Mouse (Mus musculus) hindbrain, embryonic 12.5 days (tissue): Measurements from ENCODE around the gene Gm20388. TPM values are rescaled to one million over a fixed set of nuclear protein-coding genes. Genes with fewer than 3 reads are reported as not detected.
"Not testable (repeated sequence)": the region's sequence is repeated elsewhere in the genome, so short reads cannot be mapped to it uniquely, and the experiment has no call there.

Experiments
- ATAC-seq: fragments of 200-750 bp; cut with Nextera tagmentation; 2 replicates; pipeline ENCODE4 v1.8.0; 2017; ENCODE audit warnings: moderate TSS enrichment; ENCODE audit not compliant: low FRiP score
- H3K27ac ChIP-seq: fragments of 300-500 bp; sonication (generic); 2 replicates; pipeline ENCODE4 v1.5.1; 2016; ENCODE audit warnings: mild to moderate bottlenecking
- H3K27me3 ChIP-seq: fragments of 300-500 bp; sonication (generic); 2 replicates; pipeline ENCODE4 v1.6.1; 2016; ENCODE audit warnings: mild to moderate bottlenecking
- H3K36me3 ChIP-seq: fragments of 300-500 bp; sonication (generic); 2 replicates; pipeline ENCODE4 v1.6.1; 2016; ENCODE audit warnings: mild to moderate bottlenecking
- H3K4me1 ChIP-seq: fragments of 300-500 bp; sonication (generic); 2 replicates; pipeline ENCODE4 v1.6.1; 2016
- H3K4me2 ChIP-seq: fragments of 300-500 bp; sonication (generic); replicated peaks from 2 replicates; pipeline ENCODE4 v1.6.1; 2016; ENCODE audit warnings: mild to moderate bottlenecking
- H3K4me3 ChIP-seq: fragments of 300-500 bp; sonication (generic); 2 replicates; pipeline ENCODE4 v1.5.1; 2016; ENCODE audit warnings: mild to moderate bottlenecking
- H3K9ac ChIP-seq: fragments of 300-500 bp; sonication (generic); 2 replicates; pipeline ENCODE4 v1.6.1; 2016; ENCODE audit warnings: mild to moderate bottlenecking, moderate library complexity
- H3K9me3 ChIP-seq: fragments of 300-500 bp; sonication (generic); replicated peaks from 2 replicates; pipeline ENCODE4 v1.6.1; 2016; ENCODE audit warnings: mild to moderate bottlenecking
- WGBS: fragments of 180-500 bp; shearing (Covaris S2); methylation state at CpG from one replicate; pipeline ENCODE4 v1.1.7; 2016; 5-methylcytosine and 5-hydroxymethylcytosine counted together
- polyA plus RNA-seq: library from polyadenylated mRNA; unstranded; fragments of >200 nt; fragmentation: Nextera tagmentation; extraction: Ambion mirVana; gene quantifications from 2 replicates; pipeline ENCODE4 v1.2.1, GENCODE M21; 2016

Gm20388 gene
- polyA plus RNA-seq, 1 experiment from 2014 or later, result not detected

DNA sequence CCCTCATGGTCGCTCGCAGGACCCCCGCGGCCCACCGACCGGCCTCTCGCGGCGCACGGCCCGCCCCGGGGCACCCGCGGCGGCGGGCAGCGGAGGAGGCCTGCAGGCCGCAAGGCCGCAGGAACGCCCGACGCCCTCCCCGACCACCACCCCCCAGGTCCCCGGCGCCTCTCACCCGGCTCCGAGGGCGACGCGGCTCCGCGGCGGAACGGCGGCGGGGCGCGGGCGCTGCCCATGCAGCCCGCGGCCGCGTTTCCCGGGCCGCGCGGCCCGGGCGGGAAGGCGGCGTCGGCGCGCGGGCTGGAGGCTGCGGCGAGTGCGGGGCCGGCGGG, 3131.1 kb downstream of the Gm20388 start:
- Histone ChIP-seq H3K4me2 (peak overlapping the region; percentile 74), H3K36me3 (0 out of 2 replicates have a peak, but pooled peaks cover 3% of the 10 kb centered on the region), H3K9me3 (no peaks in the 10 kb centered on the region), H3K9ac (peak overlapping the region; percentile 99), H3K4me3 (peak overlapping the region; percentile 100), H3K27ac (peak overlapping the region; percentile 96), H3K4me1 (peaks cover 33% of the 10 kb centered on the region), H3K27me3 (no peaks in the 10 kb centered on the region)
- ATAC-seq, result no peak; the same call in none of the 2 replicates
- 1% methylated on average over 53 of the region's 60 CpGs for WGBS

DNA sequence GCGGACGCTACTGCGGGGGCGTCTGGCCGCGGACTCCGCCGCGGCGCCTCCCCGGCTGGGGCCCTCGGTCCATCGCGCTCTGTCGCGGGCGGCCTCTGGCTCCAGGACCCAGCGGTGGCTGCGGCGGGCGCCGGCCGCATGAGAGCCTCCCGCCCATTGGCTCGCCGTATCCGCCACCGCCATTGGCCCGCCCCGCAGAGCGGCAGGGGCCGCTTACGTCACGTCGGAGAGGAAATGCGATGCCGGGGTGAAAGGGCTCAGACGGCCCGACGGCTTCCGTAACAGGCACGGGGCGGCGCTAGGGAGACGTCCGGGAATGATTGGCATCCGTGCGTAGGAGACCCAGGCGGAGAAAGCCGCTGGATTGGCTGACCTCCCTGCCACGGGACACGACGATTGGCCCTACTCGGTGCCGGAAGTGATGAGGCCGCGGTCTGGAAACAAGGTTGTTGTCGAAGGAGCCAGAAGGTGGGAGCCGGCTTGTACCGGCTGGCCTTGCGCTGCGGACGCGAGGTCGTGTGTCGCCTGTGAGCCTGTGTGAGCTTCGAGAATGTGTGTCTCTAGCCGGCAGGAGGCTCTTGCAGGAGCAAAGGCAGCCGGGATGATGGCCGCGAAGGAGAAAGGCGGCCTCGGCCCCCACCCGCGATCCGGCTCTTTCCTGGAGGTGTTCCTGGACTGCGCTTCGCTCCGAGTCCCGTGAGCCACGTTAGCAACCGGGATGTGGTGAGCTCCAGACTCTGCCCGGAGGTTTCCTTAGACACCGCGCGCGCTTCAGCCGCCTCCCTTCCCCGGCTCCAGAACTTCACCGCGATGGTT, 3131.7 kb downstream of the Gm20388 start, which contains the start of gene Ankrd11:
TSS of gene Ankrd11 (minus strand) at position 120 of the 816 bp plus-strand sequence.
- Histone ChIP-seq H3K4me2 (peak within 1 kb of the TSS; percentile 75), H3K27ac (peak within 1 kb of the TSS; percentile 98), H3K9ac (peak within 1 kb of the TSS; percentile 99), H3K4me1 (peaks cover 33% of the 10 kb centered on the region), H3K27me3 (no peaks in the 10 kb centered on the region), H3K9me3 (no peaks in the 10 kb centered on the region), H3K36me3 (0 out of 2 replicates have a peak, but pooled peaks cover 3% of the 10 kb centered on the region), H3K4me3 (peak within 1 kb of the TSS; percentile 100)
- WGBS, result under 1% methylated on average over 76 of the region's 91 CpGs
- ATAC-seq, result peak; percentile 98

DNA sequence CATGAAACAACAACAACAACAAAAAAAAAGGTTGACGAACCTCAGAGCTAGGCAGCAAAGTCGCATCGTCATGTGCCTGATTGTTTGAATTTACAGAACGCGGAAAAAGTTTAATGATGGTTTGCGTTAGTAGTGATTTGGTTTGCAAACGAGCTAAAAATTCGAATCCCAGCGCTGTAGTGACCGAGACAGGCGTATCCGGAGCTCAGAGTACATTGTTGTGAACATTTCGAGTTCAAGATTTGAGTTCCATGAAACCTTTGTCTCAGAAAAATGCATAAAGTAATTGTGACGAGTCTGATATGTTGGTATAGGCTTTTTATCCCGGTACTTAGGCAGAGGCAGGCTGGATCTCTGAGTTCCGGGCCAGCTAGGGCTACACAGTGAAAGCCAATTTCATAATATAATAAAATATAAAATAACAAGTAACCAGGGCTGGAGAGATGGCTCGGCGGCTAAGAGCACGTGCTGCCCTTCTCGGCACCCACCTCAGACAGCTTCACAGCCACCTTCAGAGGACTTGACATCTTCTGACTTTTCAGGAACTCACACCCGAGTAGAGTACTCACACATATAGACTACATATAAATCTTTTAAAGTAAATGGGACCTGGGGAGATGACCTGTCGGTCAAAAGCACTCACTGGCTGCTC, 3132.5 kb downstream of the Gm20388 start:
- Histone ChIP-seq H3K4me3 (peak overlapping the region; percentile 100), H3K27me3 (no peaks in the 10 kb centered on the region), H3K4me1 (peaks cover 33% of the 10 kb centered on the region), H3K36me3 (0 out of 2 replicates have a peak, but pooled peaks cover 3% of the 10 kb centered on the region), H3K9ac (peak overlapping the region; percentile 81), H3K4me2 (peak overlapping the region; percentile 75), H3K9me3 (no peaks in the 10 kb centered on the region), H3K27ac (peak overlapping the region; percentile 98)
- ATAC-seq, result no peak
- WGBS, result 25% methylated on average over 22 of the region's 22 CpGs

DNA sequence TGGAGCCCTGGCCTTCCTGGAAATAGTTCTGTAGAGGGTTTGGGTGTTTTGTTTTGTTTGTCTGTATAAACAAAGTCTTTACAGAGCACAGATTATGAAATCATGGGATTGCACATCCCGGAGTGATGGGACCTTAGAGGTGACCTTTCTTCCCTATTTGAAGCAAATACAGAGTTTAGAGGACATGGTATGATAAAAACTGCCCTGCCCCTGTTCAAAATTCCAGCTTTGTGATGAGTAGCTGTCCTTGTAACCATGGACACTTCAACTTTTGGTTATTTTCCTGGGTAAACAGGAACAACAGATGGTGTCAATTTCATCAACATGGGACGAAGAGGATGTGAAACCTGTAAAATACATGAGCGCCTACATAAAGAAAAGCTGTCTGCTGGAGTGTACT, 3133.3 kb downstream of the Gm20388 start:
- Histone ChIP-seq H3K4me2 (no peak overlapping the region), H3K4me3 (no peak overlapping the region), H3K36me3 (0 out of 2 replicates have a peak, but pooled peaks cover 3% of the 10 kb centered on the region), H3K4me1 (peaks cover 30% of the 10 kb centered on the region), H3K9me3 (no peaks in the 10 kb centered on the region), H3K27me3 (no peaks in the 10 kb centered on the region), H3K9ac (no peak overlapping the region), H3K27ac (no peak overlapping the region)
- ATAC-seq, result no peak
- WGBS, result 91% methylated on average over 3 of the region's 3 CpGs

DNA sequence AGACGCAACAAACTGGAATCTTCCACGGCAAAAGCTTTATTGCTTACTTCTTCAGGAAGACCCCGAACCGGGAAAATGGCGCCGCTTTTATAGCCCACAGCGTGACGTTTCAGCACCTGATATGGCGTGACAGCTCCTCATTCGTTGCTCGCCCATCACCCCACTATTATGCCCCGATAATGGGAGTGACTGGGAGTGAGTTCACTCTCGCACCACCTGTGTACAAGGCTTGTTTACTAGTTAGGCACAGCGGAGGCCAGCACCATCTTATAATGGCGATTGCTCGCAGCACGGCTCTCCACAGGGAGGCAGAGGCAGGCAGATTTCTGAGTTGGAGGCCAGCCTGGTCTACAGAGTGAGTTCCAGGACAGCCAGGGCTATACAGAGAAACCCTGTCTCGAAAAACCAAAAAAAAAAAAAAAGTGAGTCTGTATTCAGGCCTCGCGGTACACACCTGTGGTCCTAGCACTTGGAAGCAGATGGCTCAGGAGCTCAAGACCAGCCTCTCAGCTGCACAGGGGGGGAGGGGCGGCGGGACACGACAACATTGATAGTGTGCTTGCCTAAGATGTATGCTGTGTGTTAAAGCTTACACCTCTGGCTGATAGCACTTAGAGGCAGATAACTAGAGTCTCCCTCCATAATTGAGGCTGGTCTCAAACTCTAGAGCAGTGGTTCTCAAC, 3134.2 kb downstream of the Gm20388 start:
- 95% methylated on average over 23 of the region's 23 CpGs for WGBS
- not testable (repeated sequence) for H3K4me2 ChIP-seq, H3K9ac ChIP-seq, H3K9me3 ChIP-seq, H3K4me3 ChIP-seq, H3K27ac ChIP-seq, H3K27me3 ChIP-seq, ATAC-seq, H3K36me3 ChIP-seq
- H3K4me1 ChIP-seq, result peaks cover 20% of the 10 kb centered on the region

DNA sequence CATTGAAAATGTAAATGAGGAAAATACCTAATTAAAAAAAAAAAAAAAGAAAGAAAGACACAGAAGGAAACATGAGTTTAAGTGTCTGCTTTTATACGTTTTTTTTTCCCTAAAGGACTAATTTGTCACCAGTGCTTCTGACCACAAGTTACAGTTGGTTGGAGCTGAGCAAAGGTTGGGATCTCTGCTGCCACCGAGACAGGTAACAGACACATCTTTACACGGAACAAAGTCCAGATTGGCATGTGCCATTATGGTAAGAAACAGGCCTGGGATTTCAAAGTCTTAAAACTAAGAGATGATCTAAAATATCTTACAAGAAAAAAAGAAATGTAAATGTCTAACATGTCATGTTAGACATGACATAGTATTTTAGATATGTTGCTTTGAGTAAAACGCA, 3136.1 kb downstream of the Gm20388 start:
- no peak overlapping the region for H3K9ac ChIP-seq
- no peak overlapping the region for H3K4me3 ChIP-seq
- no peak overlapping the region for H3K4me2 ChIP-seq
- no peak for ATAC-seq
- peaks cover 11% of the 10 kb centered on the region for H3K4me1 ChIP-seq
- H3K27me3 ChIP-seq, result no peaks in the 10 kb centered on the region
- H3K9me3 ChIP-seq, result no peaks in the 10 kb centered on the region
- H3K27ac ChIP-seq, result no peak overlapping the region
- WGBS, result 81% methylated on average over 4 of the region's 4 CpGs
- H3K36me3 ChIP-seq, result 0 out of 2 replicates have a peak, but pooled peaks cover 3% of the 10 kb centered on the region

DNA sequence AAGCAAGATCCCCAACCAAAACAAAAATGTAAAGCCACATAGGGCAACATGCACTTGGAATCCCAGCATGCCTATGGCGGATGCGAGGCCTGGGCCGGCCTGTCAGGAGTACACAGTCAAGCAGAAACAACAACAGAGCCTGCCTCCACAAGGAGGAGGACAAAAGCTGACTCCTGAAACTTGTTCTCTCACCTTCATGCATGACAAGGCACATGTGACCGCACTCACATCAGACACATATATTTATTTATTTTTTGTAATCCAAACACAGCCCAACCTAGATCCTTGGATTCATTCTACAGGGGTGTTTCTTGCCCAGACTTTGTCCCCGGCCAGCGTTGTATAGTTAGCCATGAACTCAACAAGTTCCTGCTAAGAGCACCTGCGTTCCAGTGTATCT, 3137.2 kb downstream of the Gm20388 start:
- Histone ChIP-seq H3K27ac (no peak overlapping the region), H3K27me3 (no peaks in the 10 kb centered on the region), H3K9me3 (no peaks in the 10 kb centered on the region), H3K4me3 (no peak overlapping the region), H3K4me2 (no peak overlapping the region), H3K36me3 (0 out of 2 replicates have a peak, but pooled peaks cover 3% of the 10 kb centered on the region), H3K4me1 (peaks cover 11% of the 10 kb centered on the region), H3K9ac (no peak overlapping the region)
- WGBS, result 85% methylated on average over 7 of the region's 7 CpGs
- no peak for ATAC-seq

DNA sequence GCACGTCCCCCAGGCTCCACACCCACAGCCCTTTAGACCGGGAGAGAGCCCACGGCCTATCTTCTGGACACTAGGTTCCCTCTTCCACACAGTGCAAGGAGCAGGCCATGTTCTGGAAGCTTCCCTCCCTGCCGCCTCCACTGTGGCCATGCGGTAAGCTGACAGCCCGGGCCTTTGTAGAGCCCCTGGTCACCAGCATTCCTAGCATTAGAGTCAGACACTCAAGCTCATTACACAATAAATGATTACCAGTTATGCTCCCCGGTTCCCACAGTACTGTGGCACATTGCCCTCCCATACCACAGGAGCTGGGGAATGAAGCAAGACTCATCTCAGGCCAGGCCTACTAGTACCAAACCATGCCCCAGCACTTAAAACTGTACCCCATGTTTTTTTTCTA, 3137.8 kb downstream of the Gm20388 start:
- Histone ChIP-seq H3K9me3 (no peaks in the 10 kb centered on the region), H3K4me2 (no peak overlapping the region)
- WGBS, result 92% methylated on average over 7 of the region's 7 CpGs

DNA sequence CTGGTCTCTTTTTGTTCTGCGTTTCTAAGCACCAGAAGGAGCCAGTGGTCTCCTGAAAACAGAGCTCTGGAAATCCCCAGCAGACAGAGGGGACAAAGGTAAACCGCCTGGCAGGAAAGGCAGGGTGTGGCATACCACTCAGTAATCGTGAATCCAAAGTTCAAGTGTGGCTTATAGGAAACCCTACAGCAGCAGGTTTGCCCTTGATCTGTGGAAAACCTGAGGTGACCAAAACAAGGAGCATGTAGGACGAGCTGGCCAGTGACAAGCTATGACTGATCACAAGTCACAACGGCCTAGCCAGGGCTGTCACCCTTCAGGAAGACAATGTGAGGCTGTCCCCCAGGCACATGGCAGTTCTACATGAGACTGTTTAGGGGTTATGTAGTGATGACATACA, 3140.8 kb downstream of the Gm20388 start:
- Histone ChIP-seq H3K9ac (no peak overlapping the region), H3K4me1 (no peaks in the 10 kb centered on the region), H3K27me3 (no peaks in the 10 kb centered on the region), H3K9me3 (no peaks in the 10 kb centered on the region), H3K27ac (no peak overlapping the region), H3K36me3 (no peaks in the 10 kb centered on the region), H3K4me2 (no peak overlapping the region), H3K4me3 (no peak overlapping the region)
- no peak for ATAC-seq
- 76% methylated on average over 5 of the region's 5 CpGs for WGBS

More for the DNA sequence above, 3137.8 kb downstream of the Gm20388 start:
- no peak overlapping the region for H3K27ac ChIP-seq
- no peak overlapping the region for H3K4me3 ChIP-seq
- H3K36me3 ChIP-seq, result 0 out of 2 replicates have a peak, but pooled peaks cover 3% of the 10 kb centered on the region
- peaks cover 6% of the 10 kb centered on the region for H3K4me1 ChIP-seq
- ATAC-seq, result no peak
- H3K27me3 ChIP-seq, result no peaks in the 10 kb centered on the region
- no peak overlapping the region for H3K9ac ChIP-seq

DNA sequence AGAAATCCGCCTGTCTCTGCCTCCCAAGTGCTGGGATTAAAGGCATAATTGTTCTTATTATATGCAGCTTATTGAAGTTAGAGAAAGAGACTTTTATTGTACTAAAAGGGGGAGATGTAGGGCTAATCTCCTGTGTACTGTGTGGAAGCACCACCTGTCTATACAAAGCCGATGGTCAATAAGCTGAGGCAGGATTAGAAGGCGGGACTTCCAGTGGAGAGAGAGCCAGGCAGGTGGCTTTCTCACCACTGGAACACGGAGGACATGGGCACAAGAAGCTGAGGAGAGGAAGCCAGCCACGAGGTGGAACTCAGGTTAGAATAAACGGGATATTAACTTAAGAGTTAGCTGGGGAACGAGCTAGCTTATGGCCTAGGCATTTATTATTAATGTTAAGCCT, 3152.1 kb downstream of the Gm20388 start, which contains the start of gene Spg7:
TSS of gene Spg7 (plus strand) at position 222 of the 400 bp plus-strand sequence.
- H3K9ac ChIP-seq, result no peak within 1 kb of the TSS
- no peak within 1 kb of the TSS for H3K27ac ChIP-seq
- no peaks in the 10 kb centered on the region for H3K27me3 ChIP-seq
- no peak within 1 kb of the TSS for H3K4me3 ChIP-seq
- 77% methylated on average over 7 of the region's 7 CpGs for WGBS
- H3K4me1 ChIP-seq, result peaks cover 22% of the 10 kb centered on the region
- no peak within 1 kb of the TSS for H3K4me2 ChIP-seq
- ATAC-seq, result no peak
- H3K9me3 ChIP-seq, result no peaks in the 10 kb centered on the region
- H3K36me3 ChIP-seq, result peaks cover 6% of the 10 kb centered on the region

DNA sequence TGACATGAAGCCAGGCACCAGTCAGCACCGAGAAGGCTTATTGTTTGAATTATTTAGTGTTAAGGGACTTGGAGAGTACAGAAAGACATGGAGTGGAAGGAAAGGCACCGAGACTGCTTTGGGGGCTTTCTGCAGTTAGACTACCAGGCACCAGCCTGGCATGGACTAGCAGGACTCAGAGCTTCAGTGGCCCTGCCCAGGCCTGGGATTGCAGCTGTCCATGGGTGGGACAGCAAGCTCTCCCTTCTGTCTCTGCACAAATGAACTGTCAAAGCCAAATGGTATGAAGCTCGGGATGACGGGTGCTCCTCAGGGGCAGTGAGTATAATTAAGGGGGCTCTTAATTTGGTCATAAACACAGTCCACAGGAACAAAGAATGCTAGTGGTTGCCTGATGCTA, 3153.4 kb downstream of the Gm20388 start:
- no peak for ATAC-seq
- peak overlapping the region; percentile 90; the same call in 1 of the 2 replicates for H3K9ac ChIP-seq
- peak overlapping the region; percentile 92; the same call in 1 of the 2 replicates for H3K27ac ChIP-seq
- no peaks in the 10 kb centered on the region for H3K9me3 ChIP-seq
- H3K36me3 ChIP-seq, result peaks cover 13% of the 10 kb centered on the region
- H3K4me3 ChIP-seq, result 0 out of 2 replicates have a peak overlapping the region, but pooled peaks have one; percentile 95
- peak overlapping the region; percentile 68 for H3K4me2 ChIP-seq
- H3K27me3 ChIP-seq, result no peaks in the 10 kb centered on the region
- peaks cover 22% of the 10 kb centered on the region for H3K4me1 ChIP-seq
- WGBS, result 85% methylated on average over 4 of the region's 4 CpGs

DNA sequence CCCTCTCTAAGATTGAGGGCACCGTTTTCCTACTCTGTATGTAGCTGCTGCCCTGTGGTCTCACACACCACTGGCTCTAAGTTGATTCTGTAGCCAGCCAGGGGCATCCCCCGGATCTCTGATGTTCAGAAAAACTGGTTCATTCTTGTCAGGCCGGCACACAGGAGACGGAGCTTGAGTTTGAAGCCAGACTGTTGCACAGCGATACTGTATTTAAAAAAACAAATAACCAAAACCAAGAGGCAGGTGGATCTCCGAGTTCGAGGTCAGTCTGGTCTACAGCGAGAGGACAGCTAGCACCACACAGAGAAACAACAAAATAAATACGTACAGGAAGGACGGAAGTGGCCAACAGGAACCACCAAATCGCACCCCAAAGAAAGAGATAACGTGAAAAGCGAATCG, 3154.2 kb downstream of the Gm20388 start:
- WGBS, result 1% methylated on average over 14 of the region's 14 CpGs
- Histone ChIP-seq H3K4me2 (peak overlapping the region; percentile 68), H3K4me1 (peaks cover 22% of the 10 kb centered on the region), H3K27ac (peak overlapping the region; percentile 92), H3K9ac (peak overlapping the region; percentile 90), H3K36me3 (peaks cover 13% of the 10 kb centered on the region), H3K27me3 (no peaks in the 10 kb centered on the region), H3K9me3 (no peaks in the 10 kb centered on the region), H3K4me3 (peak overlapping the region; percentile 95)
- ATAC-seq, result peak; percentile 53
